Mouse (Mus musculus) forebrain, postnatal 0 days (tissue): ENCODE measurements around the gene Tnfsf4. TPM values are rescaled to one million over a fixed set of nuclear protein-coding genes. Genes with fewer than 3 reads are reported as not detected.
A peak's percentile ranks its signal among the peaks of the same experiment; 100 is the strongest.

Source experiments
- ATAC-seq: fragments of 200-750 bp; cut with Nextera tagmentation; 2 replicates; pipeline ENCODE4 v1.8.0; 2017; ENCODE audit warnings: mild to moderate bottlenecking, moderate library complexity
- DNase-seq: peaks from one replicate; pipeline ENCODE4 v3.0.0-alpha.2; 2015
- H3K27ac ChIP-seq: fragments of 300-500 bp; sonication (generic); 2 replicates; pipeline ENCODE4 v1.5.1; 2014; ENCODE audit warnings: low read depth, mild to moderate bottlenecking, antibody characterized with exemption, low read length, moderate library complexity, mixed read lengths
- H3K27me3 ChIP-seq: fragments of 300-500 bp; sonication (generic); 2 replicates; pipeline ENCODE4 v1.6.1; 2014; ENCODE audit warnings: mild to moderate bottlenecking, low read length, mixed read lengths; ENCODE audit not compliant: insufficient read depth
- H3K36me3 ChIP-seq: fragments of 300-500 bp; sonication (generic); 2 replicates; pipeline ENCODE4 v1.6.1; 2014; ENCODE audit warnings: mild to moderate bottlenecking, moderate library complexity; ENCODE audit not compliant: insufficient read depth
- H3K4me1 ChIP-seq: fragments of 300-500 bp; sonication (generic); 2 replicates; pipeline ENCODE4 v1.6.1; 2014; ENCODE audit warnings: antibody characterized with exemption; ENCODE audit not compliant: insufficient read depth
- H3K4me2 ChIP-seq: fragments of 300-500 bp; sonication (generic); 2 replicates; pipeline ENCODE4 v1.6.1; 2014; ENCODE audit warnings: low read depth, mild to moderate bottlenecking, moderate library complexity
- H3K4me3 ChIP-seq: fragments of 300-500 bp; sonication (generic); 2 replicates; pipeline ENCODE4 v1.5.1; 2014; ENCODE audit warnings: low read depth, low read length, mixed read lengths
- H3K9ac ChIP-seq: fragments of 300-500 bp; sonication (generic); 2 replicates; pipeline ENCODE4 v1.6.1; 2014; ENCODE audit warnings: mild to moderate bottlenecking
- H3K9me3 ChIP-seq: fragments of 300-500 bp; sonication (generic); 2 replicates; pipeline ENCODE4 v1.6.1; 2016; ENCODE audit warnings: low read length
- CTCF ChIP-seq: sonication (generic); IDR thresholded peaks from 2 replicates; pipeline ENCODE4 v1.5.1; 2016; ENCODE audit warnings: antibody characterized with exemption, control low read depth, low read depth
- WGBS: fragments of 180-500 bp; shearing (Covaris S2); extraction: QIAGEN DNeasy Blood & Tissue Kit; methylation state at CpG from one replicate; pipeline ENCODE4 v1.1.7; 2014; 5-methylcytosine and 5-hydroxymethylcytosine counted together
- polyA plus RNA-seq: library from polyadenylated mRNA; unstranded; fragments of >200 nt; fragmentation: Nextera tagmentation; extraction: Ambion mirVana; gene quantifications from 2 replicates; pipeline ENCODE4 v1.2.1, GENCODE M21; 2015
- total RNA-seq: library from RNA; depleted of rRNA; stranded (reverse); fragments of >200 nt; gene quantifications from 2 replicates; pipeline ENCODE4 v1.2.3, GENCODE M21; 2014; rRNA removed

Gene Tnfsf4
- total RNA-seq (not detected in 2 replicates), polyA plus RNA-seq (not detected in 2 replicates)

DNA sequence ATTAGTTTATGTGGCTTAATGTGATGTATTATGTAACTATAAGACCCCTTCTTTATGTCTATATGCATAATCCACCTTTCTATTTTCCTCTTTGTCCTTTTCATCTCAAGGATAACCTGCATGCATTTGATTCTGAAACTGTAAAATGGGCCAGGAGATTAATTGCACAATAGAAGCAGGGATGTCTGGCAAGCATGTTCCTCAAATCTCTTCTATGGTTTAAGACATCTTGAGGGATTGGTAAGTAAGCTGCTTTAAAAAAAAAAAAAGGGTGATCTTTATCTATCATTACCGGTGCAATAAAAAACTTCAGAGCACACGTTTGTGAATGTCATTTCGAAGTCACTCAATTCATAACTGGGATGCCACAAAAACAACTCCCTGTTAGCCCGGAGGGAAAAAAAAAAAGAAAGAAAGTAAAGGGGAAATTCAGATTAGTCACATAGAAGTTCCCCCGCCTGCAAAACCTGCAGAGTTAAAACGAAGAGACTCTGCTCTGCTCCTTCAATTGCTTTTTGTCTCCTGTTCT lies at the start of gene Tnfsf4:
TSS of gene Tnfsf4 (plus strand) at position 479 of the 529 bp plus-strand sequence.
- no peak within 1 kb of the TSS for H3K4me3 ChIP-seq
- WGBS = 73% methylated on average over 6 of the region's 6 CpGs
- no peak for TF ChIP-seq CTCF

GRCm38 (mm10) chr1:161350981-161351380 lies 44.2 kb upstream of the Tnfsf4 start:
- TF ChIP-seq CTCF = no peak
- H3K4me2 ChIP-seq = no peak overlapping the region
- no peak overlapping the region for H3K9ac ChIP-seq
- H3K9me3 ChIP-seq = no peaks in the 10 kb centered on the region
- H3K36me3 ChIP-seq = no peaks in the 10 kb centered on the region
- DNase-seq (no peak), ATAC-seq (no peak)
- no peak overlapping the region for H3K4me3 ChIP-seq
- H3K27ac ChIP-seq = no peak overlapping the region
- H3K4me1 ChIP-seq = no peaks in the 10 kb centered on the region
- H3K27me3 ChIP-seq = no peaks in the 10 kb centered on the region
- 78% methylated on average over 1 of the region's 1 CpGs for whole genome bisulfite sequencing

More for the DNA sequence above, at the start of gene Tnfsf4:
- no peak for DNase-seq
- H3K4me1 ChIP-seq = no peaks in the 10 kb centered on the region
- no peak within 1 kb of the TSS for H3K9ac ChIP-seq
- H3K9me3 ChIP-seq = no peaks in the 10 kb centered on the region
- H3K36me3 ChIP-seq = no peaks in the 10 kb centered on the region
- no peak within 1 kb of the TSS for H3K27ac ChIP-seq
- no peak for ATAC-seq
- H3K27me3 ChIP-seq = no peaks in the 10 kb centered on the region
- no peak within 1 kb of the TSS for H3K4me2 ChIP-seq

- Histone ChIP-seq H3K4me1 (no peaks in the 10 kb centered on the region), H3K27me3 (no peaks in the 10 kb centered on the region), H3K9me3 (no peaks in the 10 kb centered on the region), H3K36me3 (no peaks in the 10 kb centered on the region), H3K27ac (no peak overlapping the region), H3K9ac (no peak overlapping the region), H3K4me3 (no peak overlapping the region), H3K4me2 (no peak overlapping the region)
- DNase-seq (no peak), ATAC-seq (no peak)
- 80% methylated on average over 4 of the region's 4 CpGs for WGBS
- no peak for TF ChIP-seq CTCF
These were observed 30.2 kb upstream of the Tnfsf4 start for GRCm38 (mm10) chr1:161365006-161365405.

GRCm38 (mm10) chr1:161371919-161372318 lies 23.3 kb upstream of the Tnfsf4 start:
- H3K4me1 ChIP-seq = no peaks in the 10 kb centered on the region
- H3K27me3 ChIP-seq = peaks cover 3% of the 10 kb centered on the region; the same call in 1 of the 2 replicates
- no peaks in the 10 kb centered on the region for H3K36me3 ChIP-seq
- H3K9me3 ChIP-seq = no peaks in the 10 kb centered on the region
- TF ChIP-seq CTCF = no peak
- H3K27ac ChIP-seq = no peak overlapping the region
- DNase-seq (no peak), ATAC-seq (no peak)
- no peak overlapping the region for H3K4me2 ChIP-seq
- no peak overlapping the region for H3K4me3 ChIP-seq
- WGBS = 93% methylated on average over 2 of the region's 2 CpGs
- H3K9ac ChIP-seq = no peak overlapping the region

DNA sequence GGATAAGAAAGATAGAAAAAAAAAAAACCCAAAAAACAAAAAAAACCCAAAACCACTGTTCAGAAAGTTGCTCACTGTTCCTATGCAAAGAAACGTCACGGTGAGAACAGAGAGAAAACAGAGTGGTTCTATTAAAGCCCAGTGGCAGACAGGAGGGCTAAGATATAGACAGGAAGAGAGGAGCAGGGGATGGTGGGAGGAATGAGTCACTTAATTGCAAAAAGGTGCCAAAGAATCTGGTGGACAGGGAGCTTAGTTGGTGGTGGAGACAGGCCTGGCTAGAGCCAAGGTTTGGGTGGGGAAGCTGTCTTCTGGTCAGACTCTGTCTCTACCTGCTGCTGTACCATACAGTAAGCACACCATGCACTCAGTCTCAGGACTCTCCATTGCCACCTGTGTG lies 19.3 kb upstream of the Tnfsf4 start:
- 92% methylated on average over 2 of the region's 2 CpGs for WGBS
- Histone ChIP-seq H3K27me3 (peaks cover 3% of the 10 kb centered on the region; the same call in 1 of the 2 replicates), H3K27ac (no peak overlapping the region), H3K4me1 (0 out of 2 replicates have a peak, but pooled peaks cover 6% of the 10 kb centered on the region), H3K9ac (no peak overlapping the region), H3K36me3 (no peaks in the 10 kb centered on the region), H3K4me2 (no peak overlapping the region), H3K9me3 (no peaks in the 10 kb centered on the region), H3K4me3 (no peak overlapping the region)
- ATAC-seq = no peak
- DNase-seq = no peak
- TF ChIP-seq CTCF = no peak

- no peak overlapping the region for H3K4me3 ChIP-seq
- no peak for TF ChIP-seq CTCF
- no peak overlapping the region for H3K27ac ChIP-seq
- 87% methylated on average over 3 of the region's 3 CpGs for whole genome bisulfite sequencing
- no peaks in the 10 kb centered on the region for H3K9me3 ChIP-seq
- no peaks in the 10 kb centered on the region for H3K36me3 ChIP-seq
- H3K4me1 ChIP-seq = 0 out of 2 replicates have a peak, but pooled peaks cover 6% of the 10 kb centered on the region
- no peak for DNase-seq
- no peak overlapping the region for H3K4me2 ChIP-seq
- no peak overlapping the region for H3K9ac ChIP-seq
- peaks cover 3% of the 10 kb centered on the region; the same call in 1 of the 2 replicates for H3K27me3 ChIP-seq
- no peak for ATAC-seq
These were observed 16.6 kb upstream of the Tnfsf4 start for GRCm38 (mm10) chr1:161378571-161378970.

DNA sequence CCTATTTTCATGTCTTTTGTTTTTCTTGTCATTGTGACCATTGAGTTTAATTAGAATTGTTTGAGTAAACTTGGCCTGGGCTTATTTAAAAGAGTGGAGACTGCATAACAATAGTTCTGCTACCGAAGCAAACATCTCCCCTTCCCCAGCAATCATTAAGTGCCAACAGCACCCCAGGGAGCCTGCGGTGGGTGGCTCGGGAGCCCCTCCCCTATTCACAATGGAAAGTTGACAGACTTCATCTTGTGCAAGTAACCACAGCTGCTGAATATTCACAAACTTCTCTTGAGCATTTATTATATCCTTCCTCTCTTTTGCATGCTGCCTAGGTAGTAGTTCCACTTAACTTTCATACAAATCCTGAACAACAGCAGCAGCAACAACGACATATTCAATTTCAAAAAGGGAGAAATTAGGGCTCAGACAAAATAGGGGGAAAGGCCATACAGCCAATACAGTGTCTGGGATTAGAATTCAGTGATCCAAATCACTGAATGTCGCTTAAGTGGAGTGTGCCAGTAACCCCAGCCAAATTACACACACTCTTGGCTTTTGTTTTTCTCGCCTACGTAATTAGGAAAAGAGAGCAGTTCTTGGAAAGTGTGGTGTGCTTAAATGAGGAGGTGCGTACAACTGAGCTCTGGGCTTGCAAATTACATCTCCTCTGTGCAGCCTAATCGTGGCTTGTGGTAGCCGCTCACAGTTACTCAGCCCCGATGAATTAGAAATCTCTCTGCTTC lies 15.4 kb upstream of the Tnfsf4 start:
- no peak for TF ChIP-seq CTCF
- 3% methylated on average over 11 of the region's 11 CpGs for WGBS
- H3K27me3 ChIP-seq = peaks cover 3% of the 10 kb centered on the region; the same call in 1 of the 2 replicates
- no peak overlapping the region for H3K9ac ChIP-seq
- 0 out of 2 replicates have a peak overlapping the region, but pooled peaks have one; percentile 15 for H3K4me2 ChIP-seq
- no peaks in the 10 kb centered on the region for H3K36me3 ChIP-seq
- H3K27ac ChIP-seq = 0 out of 2 replicates have a peak overlapping the region, but pooled peaks have one; percentile 10
- no peak overlapping the region for H3K4me3 ChIP-seq
- peak; percentile 86 for DNase-seq
- peak; percentile 92 for ATAC-seq
- no peaks in the 10 kb centered on the region for H3K9me3 ChIP-seq
- 0 out of 2 replicates have a peak, but pooled peaks cover 6% of the 10 kb centered on the region for H3K4me1 ChIP-seq
